Mouse (Mus musculus) embryonic facial prominence, embryonic 10.5 days (tissue): Measurements from ENCODE around the gene Rbak. TPM values are rescaled to one million over a fixed set of nuclear protein-coding genes. Genes with fewer than 3 reads are reported as not detected.

ENCODE experiments used
- DNase-seq: peaks from one replicate; pipeline ENCODE4 v3.0.0-alpha.2; 2017; ENCODE audit warnings: low spot score
- H3K27ac ChIP-seq: fragments of 300-500 bp; sonication (generic); replicated peaks from 2 replicates; pipeline ENCODE4 v1.5.1; 2016; ENCODE audit warnings: mild to moderate bottlenecking
- H3K27me3 ChIP-seq: fragments of 300-500 bp; sonication (generic); replicated peaks from 2 replicates; pipeline ENCODE4 v1.6.1; 2016; ENCODE audit warnings: low read depth, mild to moderate bottlenecking; ENCODE audit not compliant: poor library complexity, severe bottlenecking
- H3K36me3 ChIP-seq: fragments of 300-500 bp; sonication (generic); replicated peaks from 2 replicates; pipeline ENCODE4 v1.6.1; 2016; ENCODE audit warnings: mild to moderate bottlenecking, moderate library complexity
- H3K4me1 ChIP-seq: fragments of 300-500 bp; sonication (generic); 2 replicates; pipeline ENCODE4 v1.6.1; 2016
- H3K4me3 ChIP-seq: fragments of 300-500 bp; sonication (generic); 2 replicates; pipeline ENCODE4 v1.5.1; 2016; ENCODE audit warnings: mild to moderate bottlenecking, moderate library complexity
- H3K9me3 ChIP-seq: fragments of 300-500 bp; sonication (generic); 2 replicates; pipeline ENCODE4 v1.6.1; 2016; ENCODE audit warnings: mild to moderate bottlenecking
- WGBS: fragments of 180-500 bp; shearing (Covaris S2); methylation state at CpG from one replicate; pipeline ENCODE4 v1.1.7; 2016; 5-methylcytosine and 5-hydroxymethylcytosine counted together
- microRNA-seq: library from miRNA; unstranded; fragments of <30 nt; microRNA quantifications from one replicate; pipeline ENCODE4, GENCODE M21; 2017
- polyA plus RNA-seq: library from polyadenylated mRNA; unstranded; fragments of >200 nt; fragmentation: Nextera tagmentation; extraction: Ambion mirVana; gene quantifications from 2 replicates; pipeline ENCODE4 v1.2.1, GENCODE M21; 2016

Rbak gene
- polyA plus RNA-seq, 1 experiment from 2014 or later = 15.6 TPM

DNA sequence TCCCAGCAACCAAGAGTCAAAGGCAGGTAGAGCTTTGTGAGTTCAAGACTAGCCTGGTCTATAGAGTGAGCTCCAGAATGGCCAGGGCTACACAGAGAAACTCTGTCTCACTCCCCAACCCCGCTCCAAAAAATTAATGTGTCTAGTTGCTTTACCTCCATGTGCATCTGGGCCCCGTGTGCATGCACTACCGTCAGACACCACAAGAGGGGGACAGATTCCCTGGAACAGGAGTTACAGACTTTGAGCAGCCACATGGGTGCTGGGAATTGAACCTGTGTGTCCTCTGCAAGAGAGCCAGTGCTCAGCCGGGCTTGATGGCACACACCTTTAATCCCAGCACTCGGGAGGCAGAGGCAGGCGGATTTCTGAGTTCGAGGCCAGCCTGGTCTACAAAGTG, 50.2 kb downstream of the Rbak start:
- Histone ChIP-seq H3K27me3 (no peaks in the 10 kb centered on the region), H3K4me1 (0 out of 2 replicates have a peak, but pooled peaks cover 3% of the 10 kb centered on the region), H3K4me3 (no peak overlapping the region), H3K36me3 (no peaks in the 10 kb centered on the region), H3K9me3 (peaks cover 15% of the 10 kb centered on the region; the same call in 1 of the 2 replicates), H3K27ac (no peak overlapping the region)
- DNase-seq = peak; percentile 23
- WGBS = 87% methylated on average over 7 of the region's 7 CpGs

DNA sequence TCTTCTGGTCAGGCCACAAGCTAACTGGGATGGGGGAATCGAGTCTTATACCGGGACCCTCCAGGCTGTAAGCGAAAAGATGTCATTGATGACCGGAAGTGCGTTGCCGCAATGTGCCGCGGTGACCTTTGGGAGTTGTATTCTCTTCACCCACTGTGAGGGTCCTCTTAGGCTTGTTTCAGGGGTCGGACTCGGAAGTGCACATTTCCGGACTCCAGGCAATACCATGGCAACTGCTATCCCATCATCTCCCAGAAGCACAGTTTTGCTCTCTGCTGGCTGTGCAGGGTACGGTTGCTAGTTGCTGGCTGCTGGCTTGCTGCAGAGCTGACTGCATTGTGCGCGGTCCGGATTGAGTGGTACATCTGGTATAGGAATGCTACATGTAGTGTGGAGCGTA, 51.5 kb downstream of the Rbak start:
- Histone ChIP-seq H3K4me3 (no peak overlapping the region), H3K27me3 (no peaks in the 10 kb centered on the region)

DNA sequence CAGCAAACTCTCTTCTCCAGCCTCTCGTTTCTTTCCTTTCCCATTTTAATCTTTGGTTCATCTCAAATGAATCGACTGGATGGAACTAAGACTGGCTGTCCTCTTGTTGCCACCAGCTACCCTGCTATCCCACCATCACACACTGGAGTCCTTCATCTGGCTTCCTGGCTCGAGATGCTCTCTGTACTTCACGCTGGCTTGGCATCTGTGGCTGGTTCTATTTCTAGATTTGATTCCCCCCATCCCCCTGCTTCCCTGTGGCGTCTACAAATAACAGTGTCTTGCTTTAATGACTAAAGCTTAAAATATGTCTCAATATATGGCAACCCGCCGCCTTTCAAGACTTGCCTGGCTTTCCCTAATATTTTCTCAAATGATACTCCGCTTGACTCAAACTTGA, 52.7 kb downstream of the Rbak start:
- no peak for DNase-seq
- H3K36me3 ChIP-seq = no peaks in the 10 kb centered on the region
- WGBS = 84% methylated on average over 8 of the region's 8 CpGs
- no peak overlapping the region for H3K27ac ChIP-seq
- H3K9me3 ChIP-seq = peaks cover 15% of the 10 kb centered on the region; the same call in 1 of the 2 replicates
- no peak overlapping the region for H3K4me3 ChIP-seq
- 0 out of 2 replicates have a peak, but pooled peaks cover 4% of the 10 kb centered on the region for H3K4me1 ChIP-seq
- no peaks in the 10 kb centered on the region for H3K27me3 ChIP-seq

More for the DNA sequence above, 51.5 kb downstream of the Rbak start:
- H3K27ac ChIP-seq = no peak overlapping the region
- 84% methylated on average over 16 of the region's 16 CpGs for WGBS
- H3K9me3 ChIP-seq = peaks cover 15% of the 10 kb centered on the region; the same call in 1 of the 2 replicates
- DNase-seq = no peak
- 0 out of 2 replicates have a peak, but pooled peaks cover 4% of the 10 kb centered on the region for H3K4me1 ChIP-seq
- no peaks in the 10 kb centered on the region for H3K36me3 ChIP-seq

DNA sequence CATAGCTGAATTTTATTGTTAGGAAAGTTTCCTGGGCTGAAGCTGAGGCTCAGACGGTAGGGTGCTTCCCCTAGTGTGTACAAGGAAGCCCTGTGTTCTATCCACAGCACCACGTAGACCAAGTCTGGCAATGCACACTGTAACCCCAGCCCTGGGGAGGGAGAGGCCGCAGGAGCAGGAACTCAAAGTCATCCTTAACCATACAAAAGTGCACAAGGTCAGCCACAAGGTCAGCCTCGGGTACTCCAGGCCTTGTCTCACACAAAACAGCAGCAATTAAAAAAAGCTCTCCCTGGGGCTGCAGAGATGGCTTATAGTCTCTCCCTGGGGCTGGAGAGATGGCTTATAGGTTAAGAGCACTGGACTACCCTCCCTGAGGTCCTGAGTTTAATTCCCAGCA, 53.7 kb downstream of the Rbak start:
- DNase-seq = no peak
- H3K36me3 ChIP-seq = no peaks in the 10 kb centered on the region
- no peak overlapping the region for H3K27ac ChIP-seq
- 0 out of 2 replicates have a peak, but pooled peaks cover 4% of the 10 kb centered on the region for H3K4me1 ChIP-seq
- H3K9me3 ChIP-seq = peaks cover 15% of the 10 kb centered on the region; the same call in 1 of the 2 replicates
- H3K4me3 ChIP-seq = no peak overlapping the region
- 56% methylated on average over 4 of the region's 4 CpGs for WGBS
- no peaks in the 10 kb centered on the region for H3K27me3 ChIP-seq

DNA sequence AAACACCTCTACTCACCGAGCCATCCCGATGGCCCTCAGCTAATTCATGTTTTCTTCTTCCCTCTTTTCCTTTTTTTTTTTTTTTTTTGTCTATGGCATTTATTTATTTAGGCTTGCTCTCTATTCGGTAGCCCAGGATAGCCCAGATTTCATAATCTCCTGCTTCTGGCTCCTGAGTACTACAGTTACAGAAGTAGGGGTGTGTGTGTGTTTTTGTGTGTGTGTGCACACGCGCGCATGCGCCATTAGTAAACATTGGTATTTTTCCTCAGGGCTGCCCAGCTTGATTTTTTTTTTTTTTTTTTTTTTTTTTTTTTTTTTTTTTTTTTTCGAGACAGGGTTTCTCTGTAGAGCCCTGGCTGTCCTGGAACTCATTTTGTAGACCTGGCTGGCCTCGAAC, 54.5 kb downstream of the Rbak start:
- WGBS = 92% methylated on average over 9 of the region's 9 CpGs
- no peak for DNase-seq
- H3K9me3 ChIP-seq = peaks cover 15% of the 10 kb centered on the region; the same call in 1 of the 2 replicates

DNA sequence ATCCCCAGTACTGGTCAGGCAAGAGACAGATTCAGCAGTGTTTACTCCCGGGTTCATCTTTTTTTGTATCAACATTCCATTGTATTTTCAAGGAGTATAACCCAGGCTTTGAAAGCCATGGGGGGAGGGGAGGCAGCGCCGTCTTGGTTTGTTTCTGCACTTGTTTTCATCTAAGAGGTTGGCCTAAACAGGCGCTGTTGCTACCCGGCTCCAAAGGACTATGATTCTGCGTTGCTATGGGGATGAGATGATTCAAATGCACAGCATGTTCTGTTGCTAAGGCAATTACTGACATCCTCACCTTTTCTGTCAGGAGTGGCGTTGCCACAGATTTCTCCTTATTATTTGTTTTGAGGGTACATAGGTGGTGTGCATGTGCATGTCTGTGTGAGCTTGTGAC, 55.0 kb downstream of the Rbak start:
- H3K4me3 ChIP-seq = no peak overlapping the region
- 0 out of 2 replicates have a peak, but pooled peaks cover 4% of the 10 kb centered on the region for H3K4me1 ChIP-seq
- peak; percentile 16 for DNase-seq
- H3K27ac ChIP-seq = no peak overlapping the region
- WGBS = 58% methylated on average over 7 of the region's 7 CpGs
- peaks cover 15% of the 10 kb centered on the region; the same call in 1 of the 2 replicates for H3K9me3 ChIP-seq
- H3K27me3 ChIP-seq = no peaks in the 10 kb centered on the region
- H3K36me3 ChIP-seq = no peaks in the 10 kb centered on the region

More for the DNA sequence above, 54.5 kb downstream of the Rbak start:
- no peaks in the 10 kb centered on the region for H3K27me3 ChIP-seq
- H3K4me1 ChIP-seq = 0 out of 2 replicates have a peak, but pooled peaks cover 4% of the 10 kb centered on the region
- H3K4me3 ChIP-seq = no peak overlapping the region
- no peak overlapping the region for H3K27ac ChIP-seq
- no peaks in the 10 kb centered on the region for H3K36me3 ChIP-seq

DNA sequence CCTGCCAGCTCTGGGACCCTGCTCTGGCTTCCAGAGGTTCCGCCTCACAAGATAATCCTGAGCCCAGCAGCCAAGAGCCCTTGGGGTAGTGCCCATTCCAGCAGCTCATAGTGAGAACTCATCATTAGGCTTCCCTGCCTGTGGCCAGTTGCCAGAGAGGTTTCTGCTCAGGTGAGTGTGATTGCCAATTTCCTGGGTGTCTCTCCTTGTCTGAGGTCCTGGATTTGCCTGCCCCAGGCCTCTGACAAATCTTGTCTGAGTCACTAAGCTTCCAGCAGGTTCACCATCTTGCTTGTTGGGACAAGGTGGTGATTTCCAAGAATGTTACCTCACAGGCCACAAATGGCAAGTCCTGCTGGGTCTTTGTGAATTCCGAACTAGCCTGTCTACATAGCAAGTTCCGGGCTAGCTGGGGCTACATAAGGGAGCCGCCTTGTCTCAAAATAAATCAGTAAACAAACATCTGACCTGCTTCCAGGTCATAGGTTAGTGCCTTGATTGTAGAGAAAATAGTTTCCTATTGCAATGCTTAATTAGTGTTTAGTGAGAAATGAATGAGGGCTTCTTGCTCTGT, 55.7 kb downstream of the Rbak start:
- Histone ChIP-seq H3K27me3 (no peaks in the 10 kb centered on the region), H3K36me3 (no peaks in the 10 kb centered on the region), H3K9me3 (peaks cover 12% of the 10 kb centered on the region; the same call in 1 of the 2 replicates), H3K4me1 (0 out of 2 replicates have a peak, but pooled peaks cover 4% of the 10 kb centered on the region), H3K4me3 (no peak overlapping the region), H3K27ac (no peak overlapping the region)
- DNase-seq = no peak
- 83% methylated on average over 4 of the region's 4 CpGs for WGBS

DNA sequence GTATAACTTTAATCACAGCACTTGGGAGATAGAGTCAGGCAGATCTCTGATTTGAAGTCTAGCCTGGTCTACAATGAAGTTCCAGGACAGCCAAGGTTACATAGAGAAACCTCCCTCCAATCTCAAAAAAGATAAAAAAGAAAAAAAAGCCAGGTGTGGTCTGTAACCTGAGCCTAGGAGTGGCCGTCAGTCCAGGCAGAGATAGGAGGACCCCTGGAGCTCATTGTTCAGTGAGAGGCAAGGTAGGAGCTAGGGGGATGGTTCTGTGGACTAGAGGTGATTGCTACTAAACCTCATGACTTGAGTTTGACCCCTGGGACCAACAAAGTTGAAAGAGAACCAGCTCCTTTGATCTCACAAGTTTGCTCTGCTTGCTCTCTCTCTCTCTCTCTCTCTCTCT, 57.9 kb downstream of the Rbak start:
- WGBS = 24% methylated on average over 1 of the region's 1 CpGs
- Histone ChIP-seq H3K9me3 (peaks cover under 1% of the 10 kb centered on the region; the same call in 1 of the 2 replicates), H3K27ac (no peak overlapping the region), H3K4me3 (no peak overlapping the region), H3K36me3 (no peaks in the 10 kb centered on the region), H3K27me3 (no peaks in the 10 kb centered on the region), H3K4me1 (0 out of 2 replicates have a peak, but pooled peaks cover 4% of the 10 kb centered on the region)
- no peak for DNase-seq

Small RNA genes within 50 kb of the gene (microRNA-seq; reads per million reads assigned to microRNA genes)
- not detected for gene Gm44405

Other genes with a start within 250 kb of the Rbak start
- 759 and 790 TPM in 2 replicates for gene Fscn1, start 220.4 kb downstream of the Rbak start, polyA plus RNA-seq
- 50.5 and 53.9 TPM in 2 replicates for gene Rnf216, start 67.8 kb downstream of the Rbak start, polyA plus RNA-seq
- not detected in 2 replicates for gene Olfr718-ps1, start 33.2 kb downstream of the Rbak start, polyA plus RNA-seq
- not detected in 2 replicates for gene Spdye4b, start 242 bp upstream of the Rbak start, polyA plus RNA-seq
- not detected in 2 replicates for gene Spdye4a, start 46.1 kb upstream of the Rbak start, polyA plus RNA-seq
- 21.7 and 22.7 TPM in 2 replicates for gene Zfp12, start 54.4 kb upstream of the Rbak start, polyA plus RNA-seq
- gene Zfp316, start 89.2 kb upstream of the Rbak start, polyA plus RNA-seq = 3.1 and 3.5 TPM in 2 replicates
- gene Zfp853, start 112.8 kb upstream of the Rbak start, polyA plus RNA-seq = not detected in 2 replicates
- gene E130309D02Rik, start 134.6 kb upstream of the Rbak start, polyA plus RNA-seq = 62.1 and 65.4 TPM in 2 replicates
- gene Zdhhc4, start 148.5 kb upstream of the Rbak start, polyA plus RNA-seq = 71.0 and 77.2 TPM in 2 replicates
- 0.09 and 0.14 TPM in 2 replicates for gene Grid2ip, start 176.6 kb upstream of the Rbak start, polyA plus RNA-seq
- gene Kdelr2, start 223.1 kb upstream of the Rbak start, polyA plus RNA-seq = 221 and 226 TPM in 2 replicates